Mouse (Mus musculus) heart, postnatal 0 days (tissue): ENCODE results near the gene Nup188. TPM values are rescaled to one million over a fixed set of nuclear protein-coding genes. Genes with fewer than 3 reads are reported as not detected.

Source experiments
- ATAC-seq: fragments of 200-750 bp; cut with Nextera tagmentation; 2 replicates; pipeline ENCODE4 v1.8.0; 2017; ENCODE audit warnings: low read depth, moderate number of reproducible peaks, moderate library complexity; ENCODE audit not compliant: insufficient read depth
- DNase-seq: peaks from one replicate; pipeline ENCODE4 v3.0.0-alpha.2; 2016; ENCODE audit warnings: low spot score
- H3K27ac ChIP-seq: fragments of 300-500 bp; sonication (generic); 2 replicates; pipeline ENCODE4 v1.5.1; 2014; ENCODE audit warnings: low read depth, mild to moderate bottlenecking
- H3K27me3 ChIP-seq: fragments of 300-500 bp; sonication (generic); 2 replicates; pipeline ENCODE4 v1.6.1; 2014; ENCODE audit warnings: low read length, mixed read lengths; ENCODE audit not compliant: control insufficient read depth, insufficient read depth
- H3K36me3 ChIP-seq: fragments of 300-500 bp; sonication (generic); replicated peaks from 2 replicates; pipeline ENCODE4 v1.6.1; 2014; ENCODE audit warnings: low read length, mixed read lengths; ENCODE audit not compliant: control insufficient read depth, insufficient read depth
- H3K4me1 ChIP-seq: fragments of 300-500 bp; sonication (generic); 2 replicates; pipeline ENCODE4 v1.6.1; 2014; ENCODE audit warnings: antibody characterized with exemption; ENCODE audit not compliant: control insufficient read depth, insufficient read depth
- H3K4me2 ChIP-seq: fragments of 300-500 bp; sonication (generic); 2 replicates; pipeline ENCODE4 v1.6.1; 2014; ENCODE audit warnings: low read depth, mild to moderate bottlenecking, low read length, moderate library complexity
- H3K4me3 ChIP-seq: fragments of 300-500 bp; sonication (generic); 2 replicates; pipeline ENCODE4 v1.5.1; 2014; ENCODE audit warnings: low read depth, low read length
- H3K9ac ChIP-seq: fragments of 300-500 bp; sonication (generic); replicated peaks from 2 replicates; pipeline ENCODE4 v1.6.1; 2014; ENCODE audit warnings: low read depth, low read length, mixed read lengths
- H3K9me3 ChIP-seq: fragments of 300-500 bp; sonication (generic); replicated peaks from 2 replicates; pipeline ENCODE4 v1.6.1; 2016; ENCODE audit warnings: low read length; ENCODE audit not compliant: control insufficient read depth
- CTCF ChIP-seq: IDR thresholded peaks from 2 replicates; pipeline ENCODE4 v1.5.1; 2016; ENCODE audit warnings: antibody characterized with exemption, control low read depth, low read depth
- EP300 ChIP-seq: IDR thresholded peaks from 2 replicates; pipeline ENCODE4 v1.6.1; 2016; ENCODE audit warnings: antibody characterized with exemption, low read depth
- WGBS: fragments of 180-500 bp; shearing (Covaris S2); extraction: QIAGEN DNeasy Blood & Tissue Kit; methylation state at CpG from one replicate; pipeline ENCODE4 v1.1.7; 2014; 5-methylcytosine and 5-hydroxymethylcytosine counted together
- polyA plus RNA-seq: library from polyadenylated mRNA; unstranded; fragments of >200 nt; fragmentation: Nextera tagmentation; extraction: Ambion mirVana; gene quantifications from 2 replicates; pipeline ENCODE4 v1.2.1, GENCODE M21; 2015
- total RNA-seq: library from RNA; depleted of rRNA; stranded (reverse); fragments of >200 nt; gene quantifications from 2 replicates; pipeline ENCODE4 v1.2.3, GENCODE M21; 2014; ENCODE audit warnings: low replicate concordance

The Nup188 gene
- total and polyA plus RNA-seq, 2 experiments from 2014 or later = 10.5 to 24.6 TPM

GRCm38 (mm10) chr2:30357552-30358510, 71.6 kb downstream of the Nup188 start:
- Histone ChIP-seq H3K4me3 (peak overlapping the region; percentile 84), H3K9ac (peak overlapping the region; percentile 65), H3K4me1 (peaks cover 26% of the 10 kb centered on the region), H3K4me2 (peak overlapping the region; percentile 89), H3K36me3 (peaks cover 24% of the 10 kb centered on the region), H3K27me3 (no peaks in the 10 kb centered on the region), H3K9me3 (no peaks in the 10 kb centered on the region), H3K27ac (peak overlapping the region; percentile 84)
- ATAC-seq (peak; percentile 40; the same call in 1 of the 2 replicates), DNase-seq (no peak)
- no peak for TF ChIP-seq EP300
- no peak for TF ChIP-seq CTCF
- WGBS = 37% methylated on average over 8 of the region's 8 CpGs

- Histone ChIP-seq H3K9me3 (no peaks in the 10 kb centered on the region), H3K9ac (peak within 1 kb of the TSS; percentile 65), H3K4me2 (peak within 1 kb of the TSS; percentile 89), H3K36me3 (peaks cover 14% of the 10 kb centered on the region), H3K4me3 (peak within 1 kb of the TSS; percentile 84), H3K4me1 (peaks cover 26% of the 10 kb centered on the region), H3K27ac (peak within 1 kb of the TSS; percentile 84), H3K27me3 (no peaks in the 10 kb centered on the region)
- ATAC-seq (peak; percentile 69), DNase-seq (peak; percentile 80)
- peak; percentile 19 for TF ChIP-seq CTCF
- TF ChIP-seq EP300 = 0 out of 2 replicates have a peak, but pooled peaks have one; percentile 31
- WGBS = 2% methylated on average over 53 of the region's 73 CpGs
Observed at GRCm38 (mm10) chr2:30358533-30359531, 72.6 kb downstream of the Nup188 start, which contains the start of gene Sh3glb2. TSS of gene Sh3glb2 (minus strand) at chr2:30359337.

GRCm38 (mm10) chr2:30360626-30361025, 74.4 kb downstream of the Nup188 start:
- WGBS = 72% methylated on average over 10 of the region's 10 CpGs
- H3K27ac ChIP-seq = no peak overlapping the region
- no peak overlapping the region for H3K9ac ChIP-seq
- TF ChIP-seq CTCF (no peak), EP300 (no peak)
- H3K4me3 ChIP-seq = no peak overlapping the region
- no peak overlapping the region for H3K4me2 ChIP-seq
- H3K9me3 ChIP-seq = no peaks in the 10 kb centered on the region
- H3K36me3 ChIP-seq = no peaks in the 10 kb centered on the region
- ATAC-seq (no peak), DNase-seq (no peak)
- no peaks in the 10 kb centered on the region for H3K27me3 ChIP-seq
- H3K4me1 ChIP-seq = peaks cover 30% of the 10 kb centered on the region

- Histone ChIP-seq H3K27me3 (no peaks in the 10 kb centered on the region), H3K4me3 (no peak overlapping the region), H3K27ac (no peak overlapping the region), H3K9ac (no peak overlapping the region), H3K9me3 (no peaks in the 10 kb centered on the region), H3K36me3 (peaks cover 11% of the 10 kb centered on the region), H3K4me2 (no peak overlapping the region), H3K4me1 (peaks cover 22% of the 10 kb centered on the region)
- WGBS = 71% methylated on average over 5 of the region's 5 CpGs
- no peak for TF ChIP-seq EP300
- ATAC-seq (no peak), DNase-seq (no peak)
Observed at GRCm38 (mm10) chr2:30362865-30363264, 76.7 kb downstream of the Nup188 start.
